Mouse (Mus musculus) liver, embryonic 14.5 days (tissue): ENCODE data around the gene Atp4a. TPM values are rescaled to one million over a fixed set of nuclear protein-coding genes. Genes with fewer than 3 reads are reported as not detected.

Experiments used
- ATAC-seq: fragments of 200-750 bp; cut with Nextera tagmentation; 2 replicates; pipeline ENCODE4 v1.8.0; 2017; ENCODE audit warnings: moderate number of reproducible peaks, mild to moderate bottlenecking, moderate library complexity; ENCODE audit not compliant: insufficient read depth
- DNase-seq, 3 experiments: peaks; one replicate each; pipeline ENCODE4 v3.0.0-alpha.2; 2012 to 2013; ENCODE audit warnings: low read depth in 3 of 3, low spot score in 3 of 3
- H3K27ac ChIP-seq: fragments of 300-500 bp; sonication (generic); 2 replicates; pipeline ENCODE4 v1.5.1; 2014; ENCODE audit warnings: moderate library complexity, mild to moderate bottlenecking, control low read depth, inconsistent platforms
- H3K27me3 ChIP-seq: fragments of 300-500 bp; sonication (generic); 2 replicates; pipeline ENCODE4 v1.6.1; 2014; ENCODE audit warnings: mild to moderate bottlenecking, low read length, moderate library complexity; ENCODE audit not compliant: control insufficient read depth, insufficient read depth
- H3K36me3 ChIP-seq: fragments of 300-500 bp; sonication (generic); replicated peaks from 2 replicates; pipeline ENCODE4 v1.6.1; 2014; ENCODE audit warnings: low read depth; ENCODE audit not compliant: control insufficient read depth, insufficient read depth
- H3K4me1 ChIP-seq, 2 experiments: fragments of 200-500 bp in 1 of 2; fragments of 300-500 bp in 1 of 2; sonication (generic) in 1 of 2; replicated peaks; 2 replicates each; pipeline ENCODE4 v1.6.1; 2012 to 2014; ENCODE audit warnings: antibody characterized with exemption in 1 of 2, inconsistent platforms in 1 of 2, low read length in 1 of 2; ENCODE audit not compliant: control insufficient read depth in 2 of 2, insufficient read depth in 2 of 2
- H3K4me2 ChIP-seq: fragments of 300-500 bp; sonication (generic); 2 replicates; pipeline ENCODE4 v1.6.1; 2014; ENCODE audit warnings: low read depth, mild to moderate bottlenecking, control low read depth, moderate library complexity
- H3K4me3 ChIP-seq, 2 experiments: fragments of 200-500 bp in 1 of 2; fragments of 300-500 bp in 1 of 2; sonication (generic) in 1 of 2; 2 replicates each; pipeline ENCODE4 v1.5.1; 2012 to 2014; ENCODE audit warnings: low read depth in 2 of 2, low read length in 2 of 2, mild to moderate bottlenecking in 2 of 2, control low read depth in 1 of 2, inconsistent platforms in 1 of 2, moderate library complexity in 1 of 2; ENCODE audit not compliant: insufficient read depth in 1 of 2
- H3K9ac ChIP-seq: fragments of 300-500 bp; sonication (generic); replicated peaks from 2 replicates; pipeline ENCODE4 v1.6.1; 2014; ENCODE audit warnings: mild to moderate bottlenecking, control low read depth, moderate library complexity
- H3K9me3 ChIP-seq: fragments of 300-500 bp; sonication (generic); 2 replicates; pipeline ENCODE4 v1.6.1; 2016; ENCODE audit warnings: low read length, mixed read lengths; ENCODE audit not compliant: control insufficient read depth
- CTCF ChIP-seq: IDR thresholded peaks from 2 replicates; pipeline ENCODE4 v1.5.1; 2016; ENCODE audit warnings: antibody characterized with exemption, low read depth, control low read depth
- EP300 ChIP-seq: IDR thresholded peaks from 2 replicates; pipeline ENCODE4 v1.6.1; 2016; ENCODE audit warnings: antibody characterized with exemption, low read depth
- WGBS: fragments of 180-500 bp; shearing (Covaris S2); extraction: QIAGEN DNeasy Blood & Tissue Kit; methylation state at CpG from one replicate; pipeline ENCODE4 v1.1.7; 2014; ENCODE audit not compliant: insufficient replicate concordance; 5-methylcytosine and 5-hydroxymethylcytosine counted together
- polyA plus RNA-seq, 2 experiments: library from polyadenylated mRNA; depleted of rRNA in 1 of 2; stranded (reverse) in 1 of 2; unstranded in 1 of 2; fragments of >200 nt; fragmentation: Nextera tagmentation in 1 of 2; extraction: Ambion mirVana in 1 of 2; gene quantifications; 2 replicates each; pipeline versions ENCODE4 v1.2.1 to v1.2.3; 2012 to 2014

Gene Atp4a
- polyA plus RNA-seq, 2 experiments, result 1.6 to 2.1 TPM

DNA sequence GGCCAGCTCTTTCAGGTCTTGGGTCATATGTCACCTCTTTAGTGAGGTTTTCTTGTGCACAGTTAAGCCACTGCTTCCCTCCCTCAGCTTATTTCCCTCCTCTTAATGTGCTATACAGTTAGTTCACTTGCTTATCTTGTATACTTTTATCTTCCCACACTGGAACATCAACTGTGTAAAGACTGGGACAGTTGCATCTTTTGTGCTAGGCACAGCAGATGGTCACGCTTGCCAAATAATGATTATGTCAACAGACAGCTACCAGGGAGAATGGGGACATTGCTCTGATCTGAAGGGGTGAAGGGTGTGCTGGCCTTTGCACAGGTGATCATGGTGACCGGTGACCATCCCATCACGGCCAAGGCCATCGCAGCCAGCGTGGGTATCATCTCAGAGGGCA is 7.7 kb downstream of the Atp4a start:
- ATAC-seq (no peak), DNase-seq (no peak)
- H3K4me3 ChIP-seq, result no peak overlapping the region
- TF ChIP-seq CTCF (no peak), EP300 (no peak)
- H3K27me3 ChIP-seq, result peaks cover 9% of the 10 kb centered on the region
- H3K9me3 ChIP-seq, result no peaks in the 10 kb centered on the region
- 67% methylated on average over 5 of the region's 5 CpGs for WGBS
- H3K36me3 ChIP-seq, result no peaks in the 10 kb centered on the region
- no peak overlapping the region for H3K27ac ChIP-seq
- H3K4me1 ChIP-seq, result peaks cover 4 to 14% of the 10 kb centered on the region in 2 experiments; a peak in 3 of 4 replicates
- H3K9ac ChIP-seq, result no peak overlapping the region
- H3K4me2 ChIP-seq, result no peak overlapping the region

- Histone ChIP-seq H3K4me2 (no peak overlapping the region), H3K4me3 (no peak overlapping the region), H3K9ac (no peak overlapping the region), H3K9me3 (no peaks in the 10 kb centered on the region), H3K27ac (no peak overlapping the region), H3K4me1 (peaks cover 4 to 14% of the 10 kb centered on the region in 2 experiments; a peak in 3 of 4 replicates), H3K27me3 (peaks cover 7% of the 10 kb centered on the region), H3K36me3 (no peaks in the 10 kb centered on the region)
- TF ChIP-seq EP300 (no peak), CTCF (no peak)
- ATAC-seq (no peak), DNase-seq (no peak)
- 75% methylated on average over 7 of the region's 7 CpGs for WGBS
These were observed 9.3 kb downstream of the Atp4a start for GRCm38 (mm10) chr7:30721286-30721685.

DNA sequence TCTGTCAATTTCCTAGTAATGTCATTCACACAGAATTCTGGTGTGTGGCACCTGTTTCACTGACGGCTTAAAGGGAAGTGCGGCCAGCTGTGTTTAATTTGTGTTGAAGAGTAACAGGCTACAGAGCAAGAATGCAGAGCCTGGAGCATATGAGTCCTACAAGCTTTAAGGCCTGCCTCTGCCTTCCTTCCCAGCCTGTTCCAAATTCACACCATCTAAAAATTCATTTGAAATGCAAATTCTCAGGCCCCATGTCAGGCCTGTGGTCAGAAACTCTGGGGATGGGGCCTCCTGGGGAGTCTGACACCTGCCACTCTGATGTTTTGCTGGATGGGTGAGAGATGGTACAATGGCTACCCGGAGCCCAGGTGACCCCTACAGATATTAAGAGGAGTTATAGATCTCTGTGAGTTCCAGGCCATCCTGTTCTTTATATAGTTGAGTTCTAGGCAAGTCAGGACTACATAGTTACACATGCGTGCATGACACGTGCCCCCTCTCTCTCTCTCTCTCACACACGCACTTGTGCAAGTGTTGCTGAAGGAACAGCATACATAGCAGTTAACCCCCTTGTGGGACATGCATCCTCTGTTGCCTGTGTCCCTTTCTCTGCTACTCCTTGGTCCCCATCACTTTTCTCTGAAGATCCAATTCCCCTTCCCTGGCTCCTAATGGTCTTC is 11.4 kb downstream of the Atp4a start:
- no peaks in the 10 kb centered on the region for H3K9me3 ChIP-seq
- 0 out of 2 replicates have a peak, but pooled peaks cover 2% of the 10 kb centered on the region for H3K36me3 ChIP-seq
- H3K4me2 ChIP-seq, result no peak overlapping the region
- WGBS, result 58% methylated on average over 6 of the region's 6 CpGs
- no peak overlapping the region for H3K27ac ChIP-seq
- H3K9ac ChIP-seq, result no peak overlapping the region
- H3K4me3 ChIP-seq, result no peak overlapping the region
- no peak for TF ChIP-seq CTCF
- TF ChIP-seq EP300, result no peak
- DNase-seq (no peak), ATAC-seq (no peak)
- H3K4me1 ChIP-seq, result peaks cover 0 to 7% of the 10 kb centered on the region in 2 experiments; a peak in 1 of 4 replicates
- no peaks in the 10 kb centered on the region for H3K27me3 ChIP-seq

- 64% methylated on average over 6 of the region's 6 CpGs for WGBS
- Histone ChIP-seq H3K9ac (peak overlapping the region; percentile 86), H3K36me3 (0 out of 2 replicates have a peak, but pooled peaks cover 2% of the 10 kb centered on the region)
These were observed 16.2 kb downstream of the Atp4a start for GRCm38 (mm10) chr7:30728214-30728613.

DNA sequence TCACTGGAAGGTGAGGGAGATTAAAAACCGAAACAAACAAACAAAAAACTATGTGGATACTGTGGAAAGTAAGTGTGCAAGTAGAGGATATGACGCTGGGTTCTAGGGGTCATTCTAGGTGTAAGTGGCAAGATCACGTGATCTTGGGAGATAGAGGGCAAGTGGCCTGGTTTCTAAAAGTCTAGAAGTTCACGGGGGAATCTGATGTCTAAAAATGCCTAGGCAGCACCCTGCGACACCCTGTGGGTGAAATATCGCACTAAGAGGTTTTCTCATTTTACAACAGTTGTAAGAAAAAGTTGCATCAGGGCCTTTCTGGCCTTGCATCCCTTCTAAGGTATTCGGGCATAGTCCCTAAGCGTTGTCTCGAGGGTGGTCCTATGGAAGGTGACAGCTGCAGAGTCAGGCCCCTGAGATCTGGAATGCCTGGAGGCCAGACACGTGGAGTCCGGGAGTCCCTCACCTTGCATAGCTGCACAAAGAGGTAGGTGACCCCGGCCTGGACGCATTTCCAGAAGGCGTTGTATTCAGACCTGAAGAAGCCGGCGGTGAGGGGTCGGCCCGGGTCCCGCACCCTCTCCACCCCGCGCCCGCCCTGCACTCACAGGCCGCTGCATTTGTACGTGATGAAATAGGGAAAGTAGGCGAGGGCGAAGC is 16.9 kb downstream of the Atp4a start:
- no peaks in the 10 kb centered on the region for H3K9me3 ChIP-seq
- peak; percentile 24 for ATAC-seq
- TF ChIP-seq EP300 (no peak), CTCF (no peak)

More at GRCm38 (mm10) chr7:30728214-30728613, 16.2 kb downstream of the Atp4a start:
- Histone ChIP-seq H3K4me3 (peak overlapping the region; percentile 75 to 85), H3K9me3 (no peaks in the 10 kb centered on the region), H3K27me3 (no peaks in the 10 kb centered on the region), H3K4me1 (peaks cover 7 to 11% of the 10 kb centered on the region in 2 experiments; a peak in 3 of 4 replicates), H3K4me2 (peak overlapping the region; percentile 84), H3K27ac (no peak overlapping the region)
- no peak for ATAC-seq
- no peak for DNase-seq
- TF ChIP-seq EP300 (no peak), CTCF (no peak)

More for the DNA sequence above, 16.9 kb downstream of the Atp4a start:
- H3K36me3 ChIP-seq, result 0 out of 2 replicates have a peak, but pooled peaks cover 2% of the 10 kb centered on the region
- peak overlapping the region; percentile 86 for H3K9ac ChIP-seq
- peak overlapping the region; percentile 84 for H3K4me2 ChIP-seq
- H3K27me3 ChIP-seq, result no peaks in the 10 kb centered on the region
- H3K27ac ChIP-seq, result no peak overlapping the region
- peaks cover 7 to 11% of the 10 kb centered on the region in 2 experiments; a peak in 3 of 4 replicates for H3K4me1 ChIP-seq
- H3K4me3 ChIP-seq, result peak overlapping the region; percentile 75 to 85
- no peak for DNase-seq
- WGBS, result 6% methylated on average over 26 of the region's 26 CpGs
